Mouse (Mus musculus): ENCODE measurements around the gene 4930430A15Rik. TPM values are rescaled to one million over a fixed set of nuclear protein-coding genes. Genes with fewer than 3 reads are reported as not detected.

4930430A15Rik gene
- not detected in 2 replicates for polyA plus RNA-seq (2015; fragmentation: Nextera tagmentation; extraction: Ambion mirVana)

- no peaks in the 10 kb centered on the region for H3K9me3 ChIP-seq
- no peak within 1 kb of the TSS for H3K9ac ChIP-seq
- H3K4me2 ChIP-seq = no peak within 1 kb of the TSS
- no peaks in the 10 kb centered on the region for H3K4me1 ChIP-seq
- H3K27ac ChIP-seq = no peak within 1 kb of the TSS
- 92% methylated on average over 6 of the region's 6 CpGs for WGBS
- ATAC-seq (replicated peaks) = no peak
- no peaks in the 10 kb centered on the region for H3K27me3 ChIP-seq (replicated peaks)
- H3K36me3 ChIP-seq (replicated peaks) = no peaks in the 10 kb centered on the region
- no peak within 1 kb of the TSS for H3K4me3 ChIP-seq
Measured at GRCm38 (mm10) chr2:111229502-111229901, at the start of gene 4930430A15Rik. 4930430A15Rik (minus strand) TSS chr2:111229602.

DNA sequence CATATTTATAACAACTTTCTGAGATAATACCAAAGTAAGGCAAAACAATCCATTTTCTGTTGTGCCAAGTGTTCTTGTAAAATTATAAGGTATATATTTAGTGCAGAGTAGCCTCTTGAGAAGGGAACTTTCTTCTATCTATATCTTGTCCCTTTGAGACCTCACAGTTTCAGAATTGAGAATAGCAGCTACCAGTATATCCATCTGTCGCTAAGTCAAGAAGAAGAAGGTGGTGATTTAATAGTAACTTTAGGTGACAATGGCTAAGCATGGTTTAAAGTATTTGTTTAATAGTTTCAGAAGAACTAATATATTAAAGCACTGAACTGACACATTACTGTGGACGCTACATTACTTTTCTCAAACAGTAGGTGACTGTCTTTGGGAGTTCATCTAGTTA lies 44.6 kb upstream of the 4930430A15Rik start, which contains the start of gene Olfr1277:
Olfr1277 (minus strand) TSS at position 101 of the 400 bp plus-strand sequence.
- Histone ChIP-seq H3K4me3 (no peak within 1 kb of the TSS), H3K9me3 (no peaks in the 10 kb centered on the region), H3K9ac (no peak within 1 kb of the TSS), H3K36me3 (replicated peaks) (no peaks in the 10 kb centered on the region), H3K27ac (no peak within 1 kb of the TSS), H3K4me1 (no peaks in the 10 kb centered on the region), H3K4me2 (no peak within 1 kb of the TSS), H3K27me3 (replicated peaks) (no peaks in the 10 kb centered on the region)
- ATAC-seq (replicated peaks) = no peak
- WGBS = 85% methylated on average over 2 of the region's 2 CpGs

DNA sequence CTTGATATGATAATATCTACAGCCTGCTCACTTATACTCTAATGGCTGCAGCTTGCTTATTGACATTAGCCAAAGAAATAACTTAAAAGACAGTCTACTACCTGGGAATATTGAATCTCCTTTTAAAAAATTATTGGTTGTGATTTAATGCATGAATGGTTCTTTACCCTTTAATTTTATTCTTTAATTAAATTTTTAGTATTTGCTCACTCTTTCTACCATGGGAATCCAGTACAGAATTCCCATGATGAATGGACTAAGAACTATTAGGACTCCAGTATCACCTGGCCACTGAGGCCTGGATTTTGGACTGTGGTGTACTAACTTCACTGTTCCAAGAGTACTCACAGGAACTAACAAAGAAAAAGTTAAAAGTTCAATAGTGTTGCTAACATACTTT lies 24.8 kb upstream of the 4930430A15Rik start, which contains the start of gene Olfr1276:
Olfr1276 (plus strand) TSS at position 301 of the 400 bp plus-strand sequence.
- no peaks in the 10 kb centered on the region for H3K27me3 ChIP-seq (replicated peaks)
- H3K36me3 ChIP-seq (replicated peaks) = no peaks in the 10 kb centered on the region
- no peak for ATAC-seq (replicated peaks)
- H3K4me1 ChIP-seq = no peaks in the 10 kb centered on the region
- H3K4me3 ChIP-seq = no peak within 1 kb of the TSS
- no peaks in the 10 kb centered on the region for H3K9me3 ChIP-seq
- no peak within 1 kb of the TSS for H3K4me2 ChIP-seq
- H3K9ac ChIP-seq = no peak within 1 kb of the TSS
- no peak within 1 kb of the TSS for H3K27ac ChIP-seq

GRCm38 (mm10) chr2:111235186-111235585 lies 5.8 kb upstream of the 4930430A15Rik start, which contains the start of gene Olfr1275:
Olfr1275 (minus strand) TSS chr2:111235286.
- Histone ChIP-seq H3K36me3 (replicated peaks) (no peaks in the 10 kb centered on the region), H3K27ac (no peak within 1 kb of the TSS), H3K9ac (no peak within 1 kb of the TSS), H3K4me2 (no peak within 1 kb of the TSS), H3K27me3 (replicated peaks) (no peaks in the 10 kb centered on the region), H3K9me3 (no peaks in the 10 kb centered on the region), H3K4me3 (no peak within 1 kb of the TSS), H3K4me1 (no peaks in the 10 kb centered on the region)
- no peak for ATAC-seq (replicated peaks)
- WGBS = 80% methylated on average over 1 of the region's 1 CpGs

DNA sequence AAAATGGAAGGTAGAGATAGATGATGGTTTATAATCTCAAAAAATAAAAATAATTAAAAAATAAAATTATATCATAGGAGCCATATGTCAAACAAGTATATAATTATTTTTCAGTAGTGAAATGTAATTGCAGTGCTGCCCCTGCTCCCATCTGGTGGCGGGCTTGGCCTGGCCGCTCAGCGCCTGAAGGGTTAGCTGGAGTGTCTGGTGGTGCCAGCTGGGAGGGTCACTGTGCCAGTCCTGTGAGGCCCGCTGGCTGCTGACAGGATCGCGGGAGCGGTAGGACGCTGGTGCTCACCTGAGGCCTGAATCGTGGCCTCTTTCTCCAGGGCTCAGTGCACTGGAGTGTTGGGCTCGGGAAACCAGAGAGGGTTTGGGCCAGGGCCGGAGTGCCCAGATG lies 47.3 kb downstream of the 4930430A15Rik start:
- no peak overlapping the region for H3K9ac ChIP-seq
- no peaks in the 10 kb centered on the region for H3K4me1 ChIP-seq
- no peaks in the 10 kb centered on the region for H3K27me3 ChIP-seq (replicated peaks)
- no peaks in the 10 kb centered on the region for H3K36me3 ChIP-seq (replicated peaks)
- ATAC-seq (replicated peaks) = no peak
- H3K9me3 ChIP-seq = no peaks in the 10 kb centered on the region
- H3K4me3 ChIP-seq = no peak overlapping the region
- WGBS = 95% methylated on average over 11 of the region's 11 CpGs
- no peak overlapping the region for H3K4me2 ChIP-seq
- H3K27ac ChIP-seq = no peak overlapping the region

GRCm38 (mm10) chr2:111152836-111153235 lies 76.6 kb downstream of the 4930430A15Rik start, which contains the start of gene Gm15130:
Gm15130 (minus strand) TSS chr2:111152936.
- H3K9ac ChIP-seq = no peak within 1 kb of the TSS
- H3K9me3 ChIP-seq = no peaks in the 10 kb centered on the region
- H3K4me2 ChIP-seq = no peak within 1 kb of the TSS
- no peaks in the 10 kb centered on the region for H3K36me3 ChIP-seq (replicated peaks)
- H3K4me1 ChIP-seq = no peaks in the 10 kb centered on the region
- 83% methylated on average over 2 of the region's 2 CpGs for WGBS
- no peak within 1 kb of the TSS for H3K27ac ChIP-seq
- ATAC-seq (replicated peaks) = no peak
- H3K4me3 ChIP-seq = no peak within 1 kb of the TSS
- H3K27me3 ChIP-seq (replicated peaks) = no peaks in the 10 kb centered on the region

- no peak overlapping the region for H3K4me2 ChIP-seq
- H3K36me3 ChIP-seq (replicated peaks) = no peaks in the 10 kb centered on the region
- no peak overlapping the region for H3K9ac ChIP-seq
- 75% methylated on average over 5 of the region's 5 CpGs for WGBS
- H3K27ac ChIP-seq = no peak overlapping the region
- no peaks in the 10 kb centered on the region for H3K4me1 ChIP-seq
- no peak overlapping the region for H3K4me3 ChIP-seq
- H3K27me3 ChIP-seq (replicated peaks) = no peaks in the 10 kb centered on the region
- ATAC-seq (replicated peaks) = no peak
- no peaks in the 10 kb centered on the region for H3K9me3 ChIP-seq
Measured at GRCm38 (mm10) chr2:111135739-111136138, 93.7 kb downstream of the 4930430A15Rik start.

Other genes starting within 250 kb of the 4930430A15Rik start
- not detected in 2 replicates for gene Gm13941, start 123.6 kb downstream of the 4930430A15Rik start, polyA plus RNA-seq (2015; fragmentation: Nextera tagmentation; extraction: Ambion mirVana)
- gene Gm15130, start 76.7 kb downstream of the 4930430A15Rik start, polyA plus RNA-seq (2015; fragmentation: Nextera tagmentation; extraction: Ambion mirVana) = not detected in 2 replicates
- gene Olfr1275, start 5.7 kb upstream of the 4930430A15Rik start, polyA plus RNA-seq (2015; fragmentation: Nextera tagmentation; extraction: Ambion mirVana) = not detected in 2 replicates
- not detected in 2 replicates for gene Olfr1276, start 24.9 kb upstream of the 4930430A15Rik start, polyA plus RNA-seq (2015; fragmentation: Nextera tagmentation; extraction: Ambion mirVana)
- not detected in 2 replicates for gene Olfr1277, start 44.5 kb upstream of the 4930430A15Rik start, polyA plus RNA-seq (2015; fragmentation: Nextera tagmentation; extraction: Ambion mirVana)
- not detected in 2 replicates for gene Olfr1278, start 60.5 kb upstream of the 4930430A15Rik start, polyA plus RNA-seq (2015; fragmentation: Nextera tagmentation; extraction: Ambion mirVana)
- not detected in 2 replicates for gene Olfr1279, start 71.0 kb upstream of the 4930430A15Rik start, polyA plus RNA-seq (2015; fragmentation: Nextera tagmentation; extraction: Ambion mirVana)
- not detected in 2 replicates for gene Olfr1280, start 84.4 kb upstream of the 4930430A15Rik start, polyA plus RNA-seq (2015; fragmentation: Nextera tagmentation; extraction: Ambion mirVana)
- gene Olfr1281, start 96.9 kb upstream of the 4930430A15Rik start, polyA plus RNA-seq (2015; fragmentation: Nextera tagmentation; extraction: Ambion mirVana) = not detected in 2 replicates
- gene Olfr1282, start 106.5 kb upstream of the 4930430A15Rik start, polyA plus RNA-seq (2015; fragmentation: Nextera tagmentation; extraction: Ambion mirVana) = not detected in 2 replicates
- not detected in 2 replicates for gene Olfr1283, start 137.2 kb upstream of the 4930430A15Rik start, polyA plus RNA-seq (2015; fragmentation: Nextera tagmentation; extraction: Ambion mirVana)
- not detected in 2 replicates for gene Olfr1284, start 145.9 kb upstream of the 4930430A15Rik start, polyA plus RNA-seq (2015; fragmentation: Nextera tagmentation; extraction: Ambion mirVana)
- gene Olfr1286, start 193.5 kb upstream of the 4930430A15Rik start, polyA plus RNA-seq (2015; fragmentation: Nextera tagmentation; extraction: Ambion mirVana) = not detected in 2 replicates
- not detected in 2 replicates for gene Olfr1287, start 219.5 kb upstream of the 4930430A15Rik start, polyA plus RNA-seq (2015; fragmentation: Nextera tagmentation; extraction: Ambion mirVana)
- gene Olfr1288, start 244.5 kb upstream of the 4930430A15Rik start, polyA plus RNA-seq (2015; fragmentation: Nextera tagmentation; extraction: Ambion mirVana) = not detected in 2 replicates